Mouse (Mus musculus) liver, adult 2 months (tissue): Measurements from ENCODE around the gene Il11ra1.
A peak's percentile ranks its signal among the peaks of the same experiment; 100 is the strongest.

Source experiments
- CTCF ChIP-seq: fragments of 200-500 bp; IDR thresholded peaks from 2 replicates; pipeline ENCODE4 v1.5.1; 2011; ENCODE audit warnings: low read depth, low read length, control low read depth
- POLR2A ChIP-seq: fragments of 200-500 bp; IDR thresholded peaks from 2 replicates; pipeline ENCODE4 v1.6.1; 2011; ENCODE audit warnings: low read length, control low read depth; ENCODE audit not compliant: insufficient read depth; ENCODE audit errors: extremely low read depth

DNA sequence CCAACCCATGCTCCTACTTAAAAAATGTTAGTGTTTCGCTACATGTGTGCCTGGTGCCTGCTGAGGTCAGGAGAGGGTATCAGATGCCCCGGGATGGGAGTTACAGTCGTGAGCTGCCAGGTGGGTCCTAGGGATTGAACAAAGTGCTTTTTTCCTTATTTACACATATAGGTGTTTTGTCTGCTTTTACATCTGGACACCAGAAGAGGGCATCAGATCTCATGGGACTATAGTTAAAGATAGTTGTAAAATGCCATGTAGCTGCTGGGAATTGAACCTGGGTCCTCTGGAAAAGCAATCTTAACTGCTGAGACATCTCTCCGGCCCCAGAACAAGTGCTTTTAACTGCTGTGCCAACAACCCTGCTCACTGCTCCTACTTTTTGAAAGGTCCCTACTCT lies 10.4 kb downstream of the Il11ra1 start:
- TF ChIP-seq CTCF (0 out of 2 replicates have a peak, but pooled peaks have one; percentile 15), POLR2A (no peak)
